Mouse (Mus musculus): ENCODE results near the gene Castor2.

Castor2 gene

DNA sequence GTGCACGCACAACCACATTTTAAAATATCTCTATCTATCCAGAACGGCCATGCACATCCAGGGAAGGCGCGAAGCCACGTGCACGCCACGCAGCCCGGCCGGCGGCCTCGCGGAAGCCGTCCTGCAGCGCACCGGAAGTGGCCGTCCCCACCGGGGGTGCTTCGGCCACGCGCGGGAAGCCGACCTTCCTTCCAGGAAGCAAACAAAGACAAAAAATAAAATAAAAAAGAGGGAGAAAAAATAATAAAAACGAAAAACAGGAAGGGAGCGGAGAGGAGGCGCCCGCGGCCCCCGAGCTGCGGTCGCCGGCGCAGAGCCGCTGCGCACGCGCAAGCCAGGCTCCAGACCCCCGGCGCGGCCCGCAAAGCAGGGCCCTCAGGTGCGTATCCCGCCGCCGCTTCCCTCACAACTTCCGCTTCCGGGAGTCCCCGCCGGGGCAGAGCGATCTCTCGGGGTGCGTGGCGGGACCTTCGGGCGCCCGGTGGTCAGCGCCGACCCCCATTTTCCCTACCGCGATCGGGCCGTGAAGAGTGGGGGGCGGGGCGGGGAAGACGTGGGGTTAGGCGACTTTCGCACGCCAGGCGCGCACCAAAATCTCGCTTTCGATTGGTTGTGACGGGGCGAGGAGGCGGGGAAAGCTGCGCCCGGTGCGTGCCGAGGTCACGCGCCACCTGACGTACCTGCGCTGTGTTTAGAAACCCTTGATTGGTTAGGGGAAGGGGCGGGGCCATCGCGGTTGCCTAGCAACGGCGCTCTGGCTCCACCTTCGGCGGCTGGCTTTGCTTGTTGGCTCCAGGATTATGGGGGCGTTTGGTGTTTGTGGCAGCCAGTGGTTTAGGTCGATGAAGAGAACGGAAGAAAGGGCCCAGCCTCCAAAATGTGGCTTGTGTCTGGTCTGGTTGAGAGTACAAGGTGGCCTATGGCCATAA is 84.6 kb downstream of the Castor2 start, which contains the start of gene Gtf2ird2:
Gene Gtf2ird2 (plus strand): TSS at position 140 of the 929 bp plus-strand sequence.
- in situ Hi-C loops (cut with MboI; ENCODE audit: low pct_unique_long_range_greater_than_20kb in 1 of 2, low sequenced_read_pairs in 2 of 2, unreplicated experiment in 1 of 2), result loop anchor here (10.0 kb wide), 1 partner anchor 301 kb away; no protein-coding TSS in a partner anchor

DNA sequence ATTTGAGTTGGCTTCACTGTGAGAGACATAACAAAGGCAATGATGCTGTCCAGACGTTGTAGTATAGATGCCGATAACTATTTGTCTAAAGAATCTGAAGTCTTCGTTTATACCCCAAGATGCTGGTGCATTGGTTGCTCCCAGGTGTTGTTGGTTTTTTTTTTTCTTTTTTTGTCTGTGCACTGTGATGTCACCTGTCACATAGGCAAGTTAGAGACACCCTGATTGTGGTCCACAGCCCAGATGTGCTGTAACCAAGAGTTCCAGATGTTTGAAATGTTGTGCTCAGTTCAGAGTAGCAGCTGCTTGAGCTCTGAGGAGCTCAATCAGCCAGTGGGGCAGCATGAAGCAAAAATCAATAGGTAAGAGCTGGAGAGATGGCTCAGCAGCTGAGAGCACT is 86.5 kb downstream of the Castor2 start:
- in situ Hi-C loops (cut with MboI; ENCODE audit: low pct_unique_long_range_greater_than_20kb in 1 of 2, low sequenced_read_pairs in 2 of 2, unreplicated experiment in 1 of 2), result loop anchor here (10.0 kb wide), 1 partner anchor 299 kb away; no protein-coding TSS in a partner anchor

DNA sequence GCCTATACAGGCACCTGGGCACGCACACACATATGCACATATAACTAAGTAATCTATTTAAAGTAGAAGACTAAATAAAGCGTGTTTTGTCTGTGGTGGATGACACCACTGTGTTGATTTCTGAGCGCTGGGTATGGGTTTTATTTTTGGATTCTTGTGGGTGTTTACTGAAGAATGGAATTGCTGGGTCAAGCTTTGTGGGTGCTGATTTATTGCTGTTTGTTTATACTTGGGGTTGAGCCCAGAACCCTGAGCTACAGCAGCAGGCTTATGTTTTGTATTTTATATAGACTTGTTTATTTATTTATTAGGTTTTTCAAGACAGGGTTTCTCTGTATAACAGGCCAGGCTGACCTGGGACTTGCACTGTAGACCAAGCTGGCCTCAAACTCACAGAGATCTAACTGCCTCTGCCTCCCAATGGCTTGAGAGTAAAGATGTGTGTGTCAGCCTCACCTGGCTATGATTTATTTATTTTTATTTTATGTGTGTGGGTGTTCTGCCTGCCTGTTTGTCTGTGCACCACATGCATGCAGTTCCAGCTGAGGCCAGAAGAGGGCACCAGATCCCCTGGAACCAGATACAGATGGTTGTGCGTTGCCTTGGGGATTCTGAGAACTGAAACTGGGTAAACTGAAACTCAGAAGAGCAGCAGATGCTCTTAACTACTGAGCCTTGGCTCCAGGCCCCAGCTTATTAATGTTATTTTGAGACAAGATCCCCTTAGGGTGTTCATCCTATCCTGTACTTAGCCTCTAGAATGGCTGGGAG is 87.6 kb downstream of the Castor2 start:
- in situ Hi-C loops (cut with MboI; ENCODE audit: low pct_unique_long_range_greater_than_20kb in 1 of 2, low sequenced_read_pairs in 2 of 2, unreplicated experiment in 1 of 2), result loop anchor here (10.0 kb wide), 1 partner anchor 298 kb away; no protein-coding TSS in a partner anchor

DNA sequence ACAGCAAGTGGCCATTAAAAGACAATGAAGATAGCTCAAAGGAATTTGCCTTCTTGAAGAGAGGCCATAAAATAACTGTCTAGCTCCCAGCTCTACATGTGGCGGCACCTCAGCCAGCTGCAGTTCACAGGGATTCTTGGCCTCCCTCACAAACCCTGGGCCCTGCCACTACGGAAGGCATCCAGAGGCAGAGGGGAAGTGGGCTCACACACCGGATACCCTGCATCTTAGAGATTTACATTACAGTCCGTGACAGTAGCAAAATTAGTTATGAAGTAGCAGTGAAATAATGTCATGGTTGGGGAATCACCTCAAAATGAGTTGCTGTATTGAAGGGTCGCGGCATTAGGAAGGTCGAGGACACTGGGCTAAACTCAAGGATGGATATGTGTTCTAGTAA is 89.1 kb downstream of the Castor2 start:
- in situ Hi-C loops (cut with MboI; ENCODE audit: low pct_unique_long_range_greater_than_20kb in 1 of 2, low sequenced_read_pairs in 2 of 2, unreplicated experiment in 1 of 2), result loop anchor here (10.0 kb wide), 1 partner anchor 296 kb away; no protein-coding TSS in a partner anchor

DNA sequence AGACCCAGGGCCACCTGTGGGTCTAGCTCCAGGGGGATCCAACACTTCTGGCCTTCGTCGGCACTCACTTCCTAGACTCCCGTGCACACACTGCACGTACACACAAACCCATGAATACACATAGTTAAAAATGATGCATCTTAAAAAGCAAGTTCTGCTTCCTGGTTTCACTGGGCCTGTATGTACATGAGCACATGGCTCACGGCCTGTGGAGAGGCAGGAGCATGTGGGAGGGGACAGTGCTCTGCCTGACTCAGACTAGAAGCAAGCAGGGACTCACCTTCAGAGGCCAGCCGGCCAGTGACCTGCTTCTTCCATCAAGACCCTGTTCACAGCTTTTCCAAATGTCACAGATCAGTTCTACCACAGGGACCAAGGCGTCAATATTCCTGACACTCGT is 94.2 kb downstream of the Castor2 start:
- in situ Hi-C loops (cut with MboI; ENCODE audit: low pct_unique_long_range_greater_than_20kb in 1 of 2, low sequenced_read_pairs in 2 of 2, unreplicated experiment in 1 of 2), result loop anchor here in 1 of 2 experiments (5.0 kb wide), 1 partner anchor 149 kb away; no protein-coding TSS in a partner anchor

All from mouse embryonic stem cell (cell line).